Mouse (Mus musculus) stomach, embryonic 16.5 days (tissue): ENCODE results near the gene Scamp4. TPM values are rescaled to one million over a fixed set of nuclear protein-coding genes. Genes with fewer than 3 reads are reported as not detected.

Experiments used
- ATAC-seq: fragments of 200-750 bp; cut with Nextera tagmentation; 2 replicates; pipeline ENCODE4 v1.8.0; 2017; ENCODE audit warnings: moderate number of reproducible peaks, moderate TSS enrichment; ENCODE audit not compliant: insufficient read depth, low FRiP score
- H3K27ac ChIP-seq: fragments of 300-500 bp; sonication (generic); 2 replicates; pipeline ENCODE4 v1.5.1; 2014; ENCODE audit warnings: low read length
- H3K27me3 ChIP-seq: fragments of 300-500 bp; sonication (generic); 2 replicates; pipeline ENCODE4 v1.6.1; 2014; ENCODE audit warnings: low read length, control low read depth, mixed read lengths; ENCODE audit not compliant: control insufficient read depth, insufficient read depth
- H3K36me3 ChIP-seq: fragments of 300-500 bp; sonication (generic); 2 replicates; pipeline ENCODE4 v1.6.1; 2014; ENCODE audit warnings: low read length; ENCODE audit not compliant: control insufficient read depth, insufficient read depth
- H3K4me1 ChIP-seq: fragments of 300-500 bp; sonication (generic); 2 replicates; pipeline ENCODE4 v1.6.1; 2014; ENCODE audit warnings: low read length, control low read depth, mixed read lengths; ENCODE audit not compliant: control insufficient read depth, insufficient read depth
- H3K4me2 ChIP-seq: fragments of 300-500 bp; sonication (generic); 2 replicates; pipeline ENCODE4 v1.6.1; 2014; ENCODE audit warnings: low read depth, low read length, mixed read lengths
- H3K4me3 ChIP-seq: fragments of 300-500 bp; sonication (generic); replicated peaks from 2 replicates; pipeline ENCODE4 v1.5.1; 2014; ENCODE audit warnings: mild to moderate bottlenecking, low read length
- H3K9ac ChIP-seq: fragments of 300-500 bp; sonication (generic); 2 replicates; pipeline ENCODE4 v1.6.1; 2014; ENCODE audit warnings: low read length
- H3K9me3 ChIP-seq: fragments of 300-500 bp; sonication (generic); replicated peaks from 2 replicates; pipeline ENCODE4 v1.6.1; 2016; ENCODE audit warnings: low read length, control low read depth; ENCODE audit not compliant: control insufficient read depth
- WGBS: fragments of 180-500 bp; shearing (Covaris S2); extraction: QIAGEN DNeasy Blood & Tissue Kit; methylation state at CpG from one replicate; pipeline ENCODE4 v1.1.7; 2014; 5-methylcytosine and 5-hydroxymethylcytosine counted together
- polyA plus RNA-seq: library from polyadenylated mRNA; unstranded; fragments of >200 nt; fragmentation: Nextera tagmentation; extraction: Ambion mirVana; gene quantifications from 2 replicates; pipeline ENCODE4 v1.2.1, GENCODE M21; 2015

Gene Scamp4
- polyA plus RNA-seq, 1 experiment from 2014 or later, result 92.1 TPM

DNA sequence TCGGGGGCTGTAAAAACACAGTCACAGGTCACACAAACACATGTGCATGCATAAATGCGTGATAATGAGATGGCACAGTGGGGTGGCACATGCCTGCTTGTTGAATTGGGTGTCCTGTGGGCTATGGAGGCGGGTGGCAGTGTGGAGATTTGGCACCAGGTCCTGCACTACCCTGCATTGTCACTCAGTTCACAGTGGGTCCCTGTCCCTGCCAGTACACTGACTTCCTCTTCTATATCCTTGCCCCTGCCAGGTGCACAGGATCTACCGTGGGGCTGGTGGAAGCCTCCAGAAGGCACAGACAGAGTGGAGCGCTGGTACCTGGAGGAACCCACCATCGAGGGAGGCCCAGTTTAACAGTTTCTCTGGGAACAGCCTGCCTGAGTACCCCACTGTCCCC, 11.7 kb downstream of the Scamp4 start:
- Histone ChIP-seq H3K27me3 (no peaks in the 10 kb centered on the region), H3K4me3 (no peak overlapping the region), H3K9me3 (no peaks in the 10 kb centered on the region), H3K4me2 (no peak overlapping the region), H3K9ac (no peak overlapping the region), H3K27ac (no peak overlapping the region), H3K36me3 (0 out of 2 replicates have a peak, but pooled peaks cover under 1% of the 10 kb centered on the region), H3K4me1 (no peaks in the 10 kb centered on the region)
- no peak for ATAC-seq
- WGBS, result 88% methylated on average over 6 of the region's 6 CpGs

DNA sequence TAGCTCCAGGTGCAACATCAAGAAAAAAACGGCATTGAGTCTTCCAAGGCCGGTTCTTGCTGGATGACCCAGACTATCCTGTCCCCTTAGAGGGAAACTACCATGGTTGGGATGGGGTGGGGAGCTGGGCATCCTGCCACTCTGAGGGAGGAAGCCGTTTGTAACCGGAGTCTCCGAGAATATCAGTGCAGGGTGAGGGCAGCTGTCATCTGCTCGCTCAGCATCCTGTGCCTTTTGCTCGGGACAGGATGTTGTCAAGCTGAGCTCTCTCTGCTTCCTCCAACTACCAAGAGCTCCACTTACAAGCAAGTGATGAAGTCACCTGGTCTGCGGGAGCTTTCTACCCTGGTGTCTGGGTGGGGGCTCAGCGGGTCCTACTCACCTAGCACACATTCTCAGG, 15.5 kb downstream of the Scamp4 start:
- Histone ChIP-seq H3K9ac (no peak overlapping the region), H3K4me2 (no peak overlapping the region), H3K36me3 (no peaks in the 10 kb centered on the region), H3K4me1 (peaks cover 3% of the 10 kb centered on the region), H3K9me3 (no peaks in the 10 kb centered on the region), H3K27me3 (no peaks in the 10 kb centered on the region), H3K4me3 (no peak overlapping the region), H3K27ac (no peak overlapping the region)
- no peak for ATAC-seq
- WGBS, result 66% methylated on average over 9 of the region's 9 CpGs

DNA sequence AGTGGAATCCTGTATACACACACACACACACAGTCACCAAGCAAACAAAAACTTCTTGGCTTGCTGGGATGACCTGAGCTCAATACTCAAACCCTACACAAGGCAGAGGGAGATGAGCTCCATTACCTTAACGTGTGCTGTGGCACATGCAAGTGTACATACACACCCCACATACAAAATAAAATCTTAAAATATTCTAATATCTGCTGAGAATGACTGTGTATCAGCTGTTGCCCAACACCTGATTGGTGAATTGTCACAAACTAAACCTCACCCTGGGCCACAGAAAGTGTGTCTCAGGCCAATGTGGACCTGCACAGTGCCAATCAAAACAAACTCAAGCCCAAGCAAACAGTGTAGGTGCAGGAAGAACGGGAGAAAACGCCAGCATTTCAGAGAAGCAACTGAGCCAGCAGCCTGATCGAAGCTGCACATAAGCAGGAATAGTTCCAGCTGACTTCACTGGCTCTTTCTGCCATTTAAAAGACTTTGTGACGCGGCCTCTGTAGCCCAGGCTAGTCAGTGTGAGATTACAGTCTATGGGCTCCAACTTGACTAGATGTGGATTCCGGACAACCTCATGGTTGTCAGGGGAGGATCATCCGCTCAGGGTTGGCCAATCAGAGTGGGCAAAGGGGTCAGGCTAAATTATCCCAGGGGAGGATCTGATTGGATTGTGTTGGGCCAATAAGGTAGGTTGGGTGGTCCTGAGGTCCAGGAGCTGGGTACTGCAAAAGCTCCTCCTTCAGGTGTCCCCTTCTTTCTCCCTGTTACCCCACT, 17.0 kb downstream of the Scamp4 start:
- no peaks in the 10 kb centered on the region for H3K36me3 ChIP-seq
- H3K4me3 ChIP-seq, result no peak overlapping the region
- H3K9ac ChIP-seq, result no peak overlapping the region
- H3K4me1 ChIP-seq, result peaks cover 18% of the 10 kb centered on the region
- no peaks in the 10 kb centered on the region for H3K9me3 ChIP-seq
- no peak overlapping the region for H3K27ac ChIP-seq
- WGBS, result 37% methylated on average over 8 of the region's 8 CpGs
- no peaks in the 10 kb centered on the region for H3K27me3 ChIP-seq
- H3K4me2 ChIP-seq, result no peak overlapping the region
- no peak for ATAC-seq

DNA sequence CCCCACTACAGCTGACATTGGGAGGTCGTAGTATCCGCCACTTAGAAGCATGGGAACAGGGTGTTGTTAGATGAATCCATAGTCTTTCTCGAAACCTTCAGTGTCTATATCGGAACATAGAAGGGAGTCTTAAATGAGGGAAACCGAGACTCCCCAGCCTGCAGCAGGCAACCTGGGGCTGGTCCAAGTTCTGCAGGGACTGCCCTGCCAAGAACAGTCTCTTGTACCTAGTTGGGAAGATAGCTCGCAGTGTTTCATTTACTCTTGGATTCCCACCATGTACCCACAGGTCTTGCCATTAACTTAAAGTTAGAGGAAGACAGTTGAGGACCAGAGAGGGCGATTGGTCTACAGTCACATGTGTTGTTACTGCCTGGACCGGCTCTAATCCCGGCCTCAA, 17.7 kb downstream of the Scamp4 start:
- Histone ChIP-seq H3K9ac (no peak overlapping the region), H3K4me3 (no peak overlapping the region), H3K27me3 (no peaks in the 10 kb centered on the region), H3K36me3 (no peaks in the 10 kb centered on the region), H3K27ac (no peak overlapping the region), H3K9me3 (no peaks in the 10 kb centered on the region), H3K4me1 (peaks cover 20% of the 10 kb centered on the region), H3K4me2 (no peak overlapping the region)
- ATAC-seq, result no peak
- 82% methylated on average over 9 of the region's 9 CpGs for WGBS

DNA sequence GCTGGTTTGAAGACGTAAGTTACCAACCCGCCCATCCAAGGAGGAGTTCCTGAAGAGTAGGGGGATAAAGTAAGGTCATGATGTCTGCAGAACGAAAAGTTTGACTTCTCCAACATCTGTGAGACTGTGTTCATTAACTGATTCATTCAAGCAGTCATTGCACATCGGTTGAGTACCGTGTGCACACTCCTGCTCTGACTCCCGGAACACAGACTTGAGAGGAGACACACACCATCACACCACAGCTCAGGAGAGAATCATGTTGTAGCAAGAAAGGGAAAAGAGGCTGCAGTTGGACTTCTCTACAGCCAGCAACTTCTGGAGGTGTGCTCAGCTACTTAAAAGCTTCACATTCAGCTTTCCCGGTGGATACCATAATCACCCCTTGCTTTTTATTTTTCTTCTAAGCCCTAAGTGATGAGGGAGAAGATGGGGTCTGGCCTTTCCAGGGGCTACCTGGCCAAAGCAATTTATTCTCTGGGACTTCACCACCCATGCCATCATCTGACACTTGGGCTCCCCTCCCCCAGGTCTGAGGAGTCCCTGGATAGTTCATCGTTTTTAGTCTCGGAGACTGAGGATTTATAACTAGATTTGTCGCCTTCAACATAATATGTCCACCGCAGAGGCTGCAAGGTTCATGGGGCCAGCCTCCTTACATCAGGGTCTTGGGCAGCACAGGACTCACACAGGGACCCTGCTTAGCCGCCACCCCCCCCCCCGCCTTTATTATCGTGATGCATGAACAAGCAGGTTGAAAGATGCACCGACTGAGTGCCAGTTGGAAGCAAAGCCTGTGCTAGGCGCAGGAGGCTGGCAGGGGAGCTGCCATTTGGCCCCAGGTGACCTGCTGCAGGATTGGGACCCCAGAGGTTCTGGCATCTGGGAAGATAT, 18.4 kb downstream of the Scamp4 start:
- WGBS, result 51% methylated on average over 16 of the region's 16 CpGs
- no peaks in the 10 kb centered on the region for H3K9me3 ChIP-seq
- peak overlapping the region; percentile 66 for H3K9ac ChIP-seq
- H3K4me1 ChIP-seq, result peaks cover 20% of the 10 kb centered on the region
- no peak for ATAC-seq
- no peaks in the 10 kb centered on the region for H3K36me3 ChIP-seq
- H3K27me3 ChIP-seq, result no peaks in the 10 kb centered on the region
- peak overlapping the region; percentile 63 for H3K4me3 ChIP-seq
- peak overlapping the region; percentile 66 for H3K4me2 ChIP-seq
- H3K27ac ChIP-seq, result peak overlapping the region; percentile 97

DNA sequence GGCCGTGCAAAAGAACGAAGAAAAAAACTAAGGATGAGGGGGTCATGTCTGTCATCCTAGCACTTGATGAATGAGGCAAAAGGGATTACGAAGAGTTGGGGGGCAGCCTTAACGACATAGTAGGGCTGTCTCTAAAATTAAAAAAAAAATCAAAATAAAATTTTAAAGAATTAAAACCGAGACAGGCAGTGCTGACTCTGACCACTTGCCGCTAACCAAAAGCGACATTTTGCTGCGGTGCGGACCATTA, 18.9 kb downstream of the Scamp4 start:
- Histone ChIP-seq H3K36me3 (no peaks in the 10 kb centered on the region), H3K4me3 (peak overlapping the region; percentile 63), H3K9ac (peak overlapping the region; percentile 66), H3K9me3 (no peaks in the 10 kb centered on the region), H3K27me3 (no peaks in the 10 kb centered on the region), H3K4me2 (peak overlapping the region; percentile 66), H3K27ac (peak overlapping the region; percentile 97), H3K4me1 (peaks cover 20% of the 10 kb centered on the region)
- ATAC-seq, result no peak
- 2% methylated on average over 9 of the region's 9 CpGs for WGBS

DNA sequence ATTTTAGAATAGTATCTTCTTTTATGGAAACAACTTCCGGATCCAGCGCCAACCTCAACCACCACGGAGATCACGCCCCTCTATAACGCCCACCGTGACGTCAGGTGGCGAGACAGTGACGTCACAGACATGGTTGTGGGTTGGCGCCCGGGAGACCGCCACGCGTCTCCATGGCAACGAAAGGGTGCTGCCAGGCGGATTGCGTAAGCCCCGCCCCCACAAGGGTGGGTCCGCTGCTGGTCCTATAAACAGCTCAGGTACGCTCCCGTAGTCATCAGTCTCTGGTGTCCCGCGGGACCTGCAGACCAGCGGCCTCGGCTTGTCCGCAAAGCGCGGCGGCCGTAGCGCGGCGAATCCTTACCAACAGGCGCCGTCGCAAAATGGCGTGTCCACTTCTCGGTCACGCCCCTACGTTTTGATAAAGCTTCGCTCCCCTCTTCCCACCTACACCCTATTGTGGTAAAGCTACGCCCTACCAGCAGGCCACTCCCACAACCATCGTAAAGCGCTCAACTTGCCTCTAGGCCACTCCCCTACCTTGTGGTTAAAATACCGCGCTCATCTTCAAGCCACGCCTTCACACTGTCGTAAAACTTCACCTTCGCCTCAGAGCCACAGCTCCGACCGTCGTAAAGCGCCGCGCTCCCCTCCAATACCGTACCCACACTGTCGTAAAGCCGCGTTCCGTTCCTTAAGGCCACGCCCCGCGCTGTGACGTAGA, 19.4 kb downstream of the Scamp4 start:
- peak overlapping the region; percentile 66; the same call in 1 of the 2 replicates for H3K4me2 ChIP-seq
- ATAC-seq, result peak; percentile 98
- no peaks in the 10 kb centered on the region for H3K36me3 ChIP-seq
- H3K27ac ChIP-seq, result peak overlapping the region; percentile 97
- peak overlapping the region; percentile 75 for H3K4me3 ChIP-seq
- H3K9me3 ChIP-seq, result no peaks in the 10 kb centered on the region
- peaks cover 20% of the 10 kb centered on the region for H3K4me1 ChIP-seq
- no peaks in the 10 kb centered on the region for H3K27me3 ChIP-seq
- WGBS, result under 1% methylated on average over 64 of the region's 64 CpGs
- H3K9ac ChIP-seq, result peak overlapping the region; percentile 89

DNA sequence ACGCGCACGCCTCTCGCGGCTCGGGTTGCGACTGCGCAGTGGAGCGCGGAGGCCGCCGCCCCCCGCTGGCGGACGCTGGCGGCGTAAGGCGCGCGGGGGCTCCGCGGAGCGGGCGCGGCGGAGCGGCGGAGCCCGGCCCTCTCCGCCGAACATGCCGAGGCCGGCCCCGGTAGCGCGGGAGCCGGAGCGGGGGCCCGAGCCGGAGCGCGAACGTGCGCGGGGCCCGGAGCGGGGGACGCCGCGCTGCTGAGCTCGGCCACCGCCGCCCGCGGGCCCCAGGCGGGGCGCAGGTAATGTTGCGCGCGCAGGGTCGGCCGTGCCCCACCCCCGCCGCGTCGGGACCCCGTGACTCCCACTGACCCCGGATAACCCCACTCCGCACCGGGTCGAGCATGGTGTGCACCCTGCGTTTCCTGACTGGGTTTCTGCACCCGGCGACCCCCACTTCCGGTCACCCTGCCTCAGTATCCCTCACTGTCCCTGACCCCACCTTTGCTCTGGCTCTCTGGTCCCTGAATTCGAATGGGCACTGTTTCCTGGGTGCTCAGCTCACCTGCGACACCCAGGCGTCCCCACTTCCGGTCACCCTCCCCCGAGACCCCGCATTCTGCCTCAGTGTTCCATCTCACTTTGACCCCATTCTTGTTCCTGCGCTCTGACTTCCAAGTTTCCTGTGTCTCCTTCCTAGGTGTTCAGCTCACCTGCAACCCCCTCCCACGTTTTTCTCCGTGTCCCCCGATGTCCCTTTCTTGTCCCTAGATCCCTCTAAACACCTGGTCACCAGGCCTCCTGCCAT, 20.2 kb downstream of the Scamp4 start, which contains the start of gene Csnk1g2:
Gene Csnk1g2 (plus strand): TSS at position 178 of the 796 bp plus-strand sequence.
- Histone ChIP-seq H3K4me2 (peak within 1 kb of the TSS; percentile 88), H3K36me3 (no peaks in the 10 kb centered on the region), H3K4me1 (peaks cover 27% of the 10 kb centered on the region), H3K4me3 (peak within 1 kb of the TSS; percentile 75), H3K27me3 (no peaks in the 10 kb centered on the region), H3K27ac (peak within 1 kb of the TSS; percentile 97), H3K9me3 (no peaks in the 10 kb centered on the region), H3K9ac (peak within 1 kb of the TSS; percentile 89)
- peak; percentile 2; the same call in 1 of the 2 replicates for ATAC-seq
- WGBS, result under 1% methylated on average over 71 of the region's 85 CpGs
